Mouse (Mus musculus): ENCODE data around the gene Met. TPM values are rescaled to one million over a fixed set of nuclear protein-coding genes. Genes with fewer than 3 reads are reported as not detected.

Met gene
- polyA plus RNA-seq, 1 experiment from 2014 or later, result 1.9 TPM

DNA sequence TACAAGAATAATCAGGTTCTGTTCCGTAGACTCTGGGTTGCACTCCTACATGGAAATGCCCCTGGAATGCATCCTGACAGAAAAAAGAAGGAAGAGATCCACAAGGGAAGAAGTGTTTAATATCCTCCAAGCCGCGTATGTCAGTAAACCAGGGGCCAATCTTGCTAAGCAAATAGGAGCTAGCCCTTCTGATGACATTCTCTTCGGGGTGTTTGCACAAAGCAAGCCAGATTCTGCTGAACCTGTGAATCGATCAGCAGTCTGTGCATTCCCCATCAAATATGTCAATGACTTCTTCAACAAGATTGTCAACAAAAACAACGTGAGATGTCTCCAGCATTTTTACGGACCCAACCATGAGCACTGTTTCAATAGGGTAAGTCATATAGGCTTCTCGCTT, 28.5 kb downstream of the Met start:
- WGBS, result 81% methylated on average over 8 of the region's 8 CpGs
- Histone ChIP-seq H3K4me3 (no peak overlapping the region), H3K27ac (replicated peaks) (no peak overlapping the region), H3K9me3 (no peaks in the 10 kb centered on the region), H3K4me2 (no peak overlapping the region), H3K27me3 (replicated peaks) (no peaks in the 10 kb centered on the region), H3K36me3 (no peaks in the 10 kb centered on the region), H3K4me1 (0 out of 2 replicates have a peak, but pooled peaks cover 8% of the 10 kb centered on the region), H3K9ac (no peak overlapping the region)
- no peak for ATAC-seq (ENCODE audit: extremely low read depth, insufficient number of reproducible peaks, low FRiP score, low TSS enrichment)

GRCm38 (mm10) chr6:17495413-17495812, 31.8 kb downstream of the Met start:
- 76% methylated on average over 1 of the region's 1 CpGs for WGBS
- no peak for ATAC-seq (ENCODE audit: extremely low read depth, insufficient number of reproducible peaks, low FRiP score, low TSS enrichment)
- peaks cover 15% of the 10 kb centered on the region; the same call in 1 of the 2 replicates for H3K4me1 ChIP-seq
- H3K27ac ChIP-seq (replicated peaks), result no peak overlapping the region
- no peaks in the 10 kb centered on the region for H3K27me3 ChIP-seq (replicated peaks)
- H3K4me2 ChIP-seq, result no peak overlapping the region
- H3K9me3 ChIP-seq, result no peaks in the 10 kb centered on the region
- no peaks in the 10 kb centered on the region for H3K36me3 ChIP-seq
- no peak overlapping the region for H3K4me3 ChIP-seq
- no peak overlapping the region for H3K9ac ChIP-seq

DNA sequence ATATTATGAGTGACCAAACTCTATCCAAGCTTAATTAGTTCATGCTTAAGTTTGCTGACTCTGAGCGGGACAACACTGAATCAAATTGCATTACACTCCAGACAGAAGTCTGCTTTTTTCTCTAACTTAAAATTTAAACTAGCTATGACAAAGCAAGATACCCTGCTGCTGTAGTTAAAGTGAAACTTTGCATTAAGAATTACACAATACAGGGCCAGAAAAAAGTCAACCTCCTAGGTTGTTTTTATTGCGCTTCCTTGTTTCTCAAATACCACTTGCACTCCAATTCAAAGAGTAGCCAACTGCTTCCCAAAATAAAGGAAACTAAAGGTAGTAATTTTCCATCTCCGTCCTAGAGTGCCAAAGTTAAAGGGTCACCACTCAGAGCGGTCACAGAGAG, 33.8 kb downstream of the Met start:
- Histone ChIP-seq H3K36me3 (no peaks in the 10 kb centered on the region), H3K9me3 (no peaks in the 10 kb centered on the region), H3K9ac (no peak overlapping the region), H3K27ac (replicated peaks) (no peak overlapping the region), H3K27me3 (replicated peaks) (no peaks in the 10 kb centered on the region), H3K4me3 (no peak overlapping the region), H3K4me2 (no peak overlapping the region), H3K4me1 (peaks cover 12% of the 10 kb centered on the region; the same call in 1 of the 2 replicates)
- no peak for ATAC-seq (ENCODE audit: extremely low read depth, insufficient number of reproducible peaks, low FRiP score, low TSS enrichment)
- 82% methylated on average over 4 of the region's 4 CpGs for WGBS

GRCm38 (mm10) chr6:17498801-17499200, 35.2 kb downstream of the Met start:
- no peak for ATAC-seq (ENCODE audit: extremely low read depth, insufficient number of reproducible peaks, low FRiP score, low TSS enrichment)
- Histone ChIP-seq H3K36me3 (no peaks in the 10 kb centered on the region), H3K27ac (replicated peaks) (no peak overlapping the region), H3K4me2 (no peak overlapping the region), H3K27me3 (replicated peaks) (no peaks in the 10 kb centered on the region), H3K9me3 (no peaks in the 10 kb centered on the region), H3K4me1 (peaks cover 12% of the 10 kb centered on the region; the same call in 1 of the 2 replicates), H3K4me3 (no peak overlapping the region), H3K9ac (no peak overlapping the region)
- WGBS, result 41% methylated on average over 8 of the region's 8 CpGs

- no peak for ATAC-seq (ENCODE audit: extremely low read depth, insufficient number of reproducible peaks, low FRiP score, low TSS enrichment)
- Histone ChIP-seq H3K27me3 (replicated peaks) (no peaks in the 10 kb centered on the region), H3K36me3 (no peaks in the 10 kb centered on the region), H3K4me2 (no peak overlapping the region), H3K27ac (replicated peaks) (no peak overlapping the region), H3K4me3 (no peak overlapping the region), H3K9me3 (no peaks in the 10 kb centered on the region), H3K9ac (no peak overlapping the region), H3K4me1 (peaks cover 7% of the 10 kb centered on the region; the same call in 1 of the 2 replicates)
- 77% methylated on average over 4 of the region's 4 CpGs for WGBS
These were observed 37.8 kb downstream of the Met start for GRCm38 (mm10) chr6:17501440-17501839.

DNA sequence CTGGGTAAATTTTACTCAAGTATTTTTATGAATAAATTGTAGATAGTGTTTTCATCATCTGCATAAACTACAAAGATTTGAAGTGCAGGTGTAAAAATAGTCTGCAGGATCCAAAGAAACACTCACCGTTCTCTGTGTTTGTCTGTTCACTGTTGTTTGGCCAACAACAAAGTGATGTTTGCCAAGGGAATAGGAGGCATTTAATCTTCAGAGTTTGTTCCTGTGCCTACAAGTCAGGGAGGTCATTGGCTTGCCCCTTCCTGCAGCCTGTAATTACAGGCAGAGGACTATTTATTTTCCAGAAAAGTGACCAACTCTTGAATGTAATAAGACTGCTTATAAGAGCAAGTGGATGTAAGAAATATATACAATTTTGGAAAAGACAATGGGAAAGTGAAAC, 38.7 kb downstream of the Met start:
- H3K4me3 ChIP-seq, result no peak overlapping the region
- H3K36me3 ChIP-seq, result no peaks in the 10 kb centered on the region
- H3K9ac ChIP-seq, result no peak overlapping the region
- no peak for ATAC-seq (ENCODE audit: extremely low read depth, insufficient number of reproducible peaks, low FRiP score, low TSS enrichment)
- H3K27ac ChIP-seq (replicated peaks), result no peak overlapping the region
- WGBS, result 53% methylated on average over 1 of the region's 1 CpGs
- no peaks in the 10 kb centered on the region for H3K27me3 ChIP-seq (replicated peaks)
- no peak overlapping the region for H3K4me2 ChIP-seq
- peaks cover 7% of the 10 kb centered on the region; the same call in 1 of the 2 replicates for H3K4me1 ChIP-seq
- H3K9me3 ChIP-seq, result no peaks in the 10 kb centered on the region

- ATAC-seq (ENCODE audit: extremely low read depth, insufficient number of reproducible peaks, low FRiP score, low TSS enrichment), result no peak
- Histone ChIP-seq H3K27me3 (replicated peaks) (no peaks in the 10 kb centered on the region), H3K4me2 (no peak overlapping the region), H3K9me3 (no peaks in the 10 kb centered on the region), H3K9ac (no peak overlapping the region), H3K36me3 (no peaks in the 10 kb centered on the region), H3K4me3 (no peak overlapping the region), H3K4me1 (peaks cover 5% of the 10 kb centered on the region; the same call in 1 of the 2 replicates), H3K27ac (replicated peaks) (no peak overlapping the region)
- WGBS, result 55% methylated on average over 3 of the region's 3 CpGs
These were observed 40.1 kb downstream of the Met start for GRCm38 (mm10) chr6:17503724-17504123.

- Histone ChIP-seq H3K9me3 (no peaks in the 10 kb centered on the region), H3K4me3 (no peak overlapping the region), H3K27ac (replicated peaks) (no peak overlapping the region), H3K27me3 (replicated peaks) (no peaks in the 10 kb centered on the region), H3K9ac (no peak overlapping the region), H3K4me2 (no peak overlapping the region), H3K4me1 (no peaks in the 10 kb centered on the region), H3K36me3 (no peaks in the 10 kb centered on the region)
- ATAC-seq (ENCODE audit: extremely low read depth, insufficient number of reproducible peaks, low FRiP score, low TSS enrichment), result no peak
- 67% methylated on average over 3 of the region's 3 CpGs for WGBS
These were observed 41.9 kb downstream of the Met start for GRCm38 (mm10) chr6:17505530-17505929.

GRCm38 (mm10) chr6:17506831-17507230, 43.2 kb downstream of the Met start:
- 78% methylated on average over 2 of the region's 2 CpGs for WGBS
- H3K4me2 ChIP-seq, result no peak overlapping the region
- no peaks in the 10 kb centered on the region for H3K27me3 ChIP-seq (replicated peaks)
- no peaks in the 10 kb centered on the region for H3K4me1 ChIP-seq
- H3K9ac ChIP-seq, result no peak overlapping the region
- no peaks in the 10 kb centered on the region for H3K36me3 ChIP-seq
- no peak overlapping the region for H3K27ac ChIP-seq (replicated peaks)
- H3K4me3 ChIP-seq, result no peak overlapping the region
- ATAC-seq (ENCODE audit: extremely low read depth, insufficient number of reproducible peaks, low FRiP score, low TSS enrichment), result no peak
- no peaks in the 10 kb centered on the region for H3K9me3 ChIP-seq

DNA sequence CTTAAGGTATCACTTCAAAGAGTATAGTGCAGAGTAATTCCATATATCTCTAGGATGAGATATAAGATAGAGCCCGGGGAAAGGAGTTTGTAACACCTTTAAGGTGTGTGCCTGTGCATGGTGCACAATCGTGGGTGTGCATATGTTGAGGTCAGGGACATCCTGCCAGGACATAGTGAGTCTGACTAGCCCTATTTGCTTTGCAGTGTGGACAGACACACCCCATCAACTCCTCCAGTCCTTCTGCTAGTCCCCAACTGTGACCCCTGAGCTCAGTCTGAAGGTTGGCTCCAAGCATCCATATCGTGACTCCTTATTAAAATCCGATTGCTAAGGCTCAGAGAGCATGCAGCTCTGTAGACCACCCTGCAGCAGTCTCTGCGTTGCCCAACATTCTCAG, 44.6 kb downstream of the Met start:
- Histone ChIP-seq H3K36me3 (no peaks in the 10 kb centered on the region), H3K9ac (no peak overlapping the region), H3K27me3 (replicated peaks) (no peaks in the 10 kb centered on the region), H3K4me2 (no peak overlapping the region), H3K9me3 (no peaks in the 10 kb centered on the region), H3K4me3 (no peak overlapping the region), H3K4me1 (no peaks in the 10 kb centered on the region), H3K27ac (replicated peaks) (no peak overlapping the region)
- 43% methylated on average over 5 of the region's 5 CpGs for WGBS
- no peak for ATAC-seq (ENCODE audit: extremely low read depth, insufficient number of reproducible peaks, low FRiP score, low TSS enrichment)

GRCm38 (mm10) chr6:17508604-17509372, 45.2 kb downstream of the Met start:
- H3K4me3 ChIP-seq, result no peak overlapping the region
- H3K4me2 ChIP-seq, result no peak overlapping the region
- no peak for ATAC-seq (ENCODE audit: extremely low read depth, insufficient number of reproducible peaks, low FRiP score, low TSS enrichment)
- no peaks in the 10 kb centered on the region for H3K27me3 ChIP-seq (replicated peaks)
- WGBS, result 77% methylated on average over 9 of the region's 9 CpGs
- H3K36me3 ChIP-seq, result no peaks in the 10 kb centered on the region
- H3K9ac ChIP-seq, result no peak overlapping the region
- H3K4me1 ChIP-seq, result no peaks in the 10 kb centered on the region
- no peak overlapping the region for H3K27ac ChIP-seq (replicated peaks)
- no peaks in the 10 kb centered on the region for H3K9me3 ChIP-seq

DNA sequence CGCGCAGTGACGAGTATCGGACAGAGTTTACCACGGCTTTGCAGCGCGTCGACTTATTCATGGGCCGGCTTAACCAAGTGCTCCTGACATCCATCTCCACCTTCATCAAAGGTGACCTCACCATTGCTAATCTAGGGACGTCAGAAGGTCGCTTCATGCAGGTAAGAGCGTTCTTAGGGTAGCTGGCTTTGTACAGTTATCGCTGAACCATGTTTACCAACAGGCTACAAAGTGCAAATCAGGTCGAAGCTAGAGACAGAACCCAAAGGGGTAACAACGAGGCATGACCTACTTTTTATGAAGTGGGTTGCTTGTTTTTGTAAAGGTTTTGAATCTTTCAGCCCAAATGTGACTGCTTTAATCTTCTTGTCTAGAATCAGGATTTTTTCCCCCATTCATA, 49.8 kb downstream of the Met start:
- no peak overlapping the region for H3K27ac ChIP-seq (replicated peaks)
- H3K36me3 ChIP-seq, result no peaks in the 10 kb centered on the region
- no peak overlapping the region for H3K9ac ChIP-seq
- ATAC-seq (ENCODE audit: extremely low read depth, insufficient number of reproducible peaks, low FRiP score, low TSS enrichment), result no peak
- H3K9me3 ChIP-seq, result no peaks in the 10 kb centered on the region
- WGBS, result 87% methylated on average over 15 of the region's 15 CpGs
- no peak overlapping the region for H3K4me2 ChIP-seq
- H3K4me1 ChIP-seq, result peaks cover 14% of the 10 kb centered on the region
- no peak overlapping the region for H3K4me3 ChIP-seq
- H3K27me3 ChIP-seq (replicated peaks), result no peaks in the 10 kb centered on the region

All from heart, embryonic 13.5 days (tissue).